Mouse (Mus musculus): ENCODE data around the gene Tnrc6b. TPM values are rescaled to one million over a fixed set of nuclear protein-coding genes. Genes with fewer than 3 reads are reported as not detected.

Tnrc6b gene
- polyA plus RNA-seq, 1 experiment: 9.4 TPM

- Histone ChIP-seq H3K4me3 (ENCODE audit: insufficient read depth, poor library complexity, severe bottlenecking) (no peak overlapping the region), H3ac (ENCODE audit: control insufficient read depth, insufficient read length, low read depth) (no peak overlapping the region), H3K27me3 (ENCODE audit: control insufficient read depth, insufficient read depth, insufficient read length) (no peaks in the 10 kb centered on the region), H3K36me3 (ENCODE audit: control insufficient read depth, insufficient read depth) (no peaks in the 10 kb centered on the region), H3K79me2 (ENCODE audit: control insufficient read depth, insufficient read depth) (no peaks in the 10 kb centered on the region), H3K79me3 (ENCODE audit: low read depth) (no peaks in the 10 kb centered on the region)
- no peak for TF ChIP-seq MYOD1 (IDR thresholded peaks at IDR 0.05; ENCODE audit: control insufficient read depth, insufficient read length, low read depth)
- TF ChIP-seq MAX (IDR thresholded peaks at IDR 0.05): no peak
- TF ChIP-seq FOSL1 (IDR thresholded peaks at IDR 0.05; ENCODE audit: insufficient read depth, low read length, poor library complexity, severe bottlenecking): no peak
- no peak for TF ChIP-seq USF1 (IDR thresholded peaks at IDR 0.05; ENCODE audit: low read depth)
- TF ChIP-seq CTCF (IDR thresholded peaks at IDR 0.05; ENCODE audit: control insufficient read depth, insufficient read depth, insufficient read length): no peak
- no peak for TF ChIP-seq MYOG (IDR thresholded peaks at IDR 0.05; ENCODE audit: control insufficient read depth, extremely low read depth, insufficient read length)
- TF ChIP-seq CEBPB (IDR thresholded peaks at IDR 0.05; ENCODE audit: low read depth): no peak
These were observed 36.4 kb upstream of the Tnrc6b start for GRCm38 (mm10) chr15:80674700-80675099.

- H3K27me3 ChIP-seq (ENCODE audit: control insufficient read depth, insufficient read depth, insufficient read length): no peaks in the 10 kb centered on the region
- no peak overlapping the region for H3ac ChIP-seq (ENCODE audit: control insufficient read depth, insufficient read length, low read depth)
- H3K36me3 ChIP-seq (ENCODE audit: control insufficient read depth, insufficient read depth): no peaks in the 10 kb centered on the region
- no peaks in the 10 kb centered on the region for H3K79me3 ChIP-seq (ENCODE audit: low read depth)
- H3K4me3 ChIP-seq (ENCODE audit: insufficient read depth, poor library complexity, severe bottlenecking): no peak overlapping the region
- no peak for TF ChIP-seq MYOD1 (IDR thresholded peaks at IDR 0.05; ENCODE audit: control insufficient read depth, insufficient read length, low read depth)
- TF ChIP-seq CEBPB (IDR thresholded peaks at IDR 0.05; ENCODE audit: low read depth): no peak
- TF ChIP-seq USF1 (IDR thresholded peaks at IDR 0.05; ENCODE audit: low read depth): no peak
- no peak for TF ChIP-seq FOSL1 (IDR thresholded peaks at IDR 0.05; ENCODE audit: insufficient read depth, low read length, poor library complexity, severe bottlenecking)
- TF ChIP-seq MAX (IDR thresholded peaks at IDR 0.05): no peak
- TF ChIP-seq MYOG (IDR thresholded peaks at IDR 0.05; ENCODE audit: control insufficient read depth, extremely low read depth, insufficient read length): no peak
- no peak for TF ChIP-seq CTCF (IDR thresholded peaks at IDR 0.05; ENCODE audit: control insufficient read depth, insufficient read depth, insufficient read length)
- H3K79me2 ChIP-seq (ENCODE audit: control insufficient read depth, insufficient read depth): no peaks in the 10 kb centered on the region
These were observed 31.4 kb upstream of the Tnrc6b start for GRCm38 (mm10) chr15:80679515-80680215.

DNA sequence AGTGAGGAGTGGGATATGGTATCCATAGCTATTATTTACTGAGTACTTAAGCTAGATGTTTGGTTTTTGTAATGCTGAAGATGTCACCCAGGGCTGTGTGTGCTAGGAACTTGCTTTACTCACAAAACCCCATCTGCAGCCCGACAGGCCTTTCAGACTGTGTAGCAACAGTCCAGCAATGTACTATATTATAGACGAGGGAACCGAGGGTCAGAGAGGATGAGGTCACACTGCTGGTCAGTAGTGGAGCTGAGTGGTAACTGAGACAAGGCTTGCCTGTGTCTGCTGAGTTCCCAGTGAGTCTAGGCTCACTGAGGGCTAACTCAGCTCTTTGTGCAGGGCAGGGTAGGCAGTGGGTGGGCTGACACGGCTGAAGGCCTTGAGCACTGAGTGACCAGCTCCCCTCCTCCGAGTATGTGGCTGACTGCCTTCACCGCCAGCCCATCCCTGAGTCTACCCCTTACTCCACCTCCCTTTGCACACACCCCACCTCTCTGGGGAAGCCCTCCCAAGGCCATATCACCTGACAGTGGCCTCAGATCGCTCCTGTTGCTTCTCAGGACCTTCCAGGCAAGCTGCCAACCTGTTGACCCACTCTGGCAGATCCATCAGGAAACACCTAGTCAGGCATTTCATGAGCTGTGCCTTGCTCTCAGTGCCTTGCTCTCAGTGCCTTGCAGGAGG lies 30.6 kb upstream of the Tnrc6b start:
- Histone ChIP-seq H3ac (ENCODE audit: control insufficient read depth, insufficient read length, low read depth) (no peak overlapping the region), H3K4me3 (ENCODE audit: insufficient read depth, poor library complexity, severe bottlenecking) (no peak overlapping the region), H3K36me3 (ENCODE audit: control insufficient read depth, insufficient read depth) (no peaks in the 10 kb centered on the region), H3K79me3 (ENCODE audit: low read depth) (no peaks in the 10 kb centered on the region), H3K79me2 (ENCODE audit: control insufficient read depth, insufficient read depth) (no peaks in the 10 kb centered on the region), H3K27me3 (ENCODE audit: control insufficient read depth, insufficient read depth, insufficient read length) (peaks cover 7% of the 10 kb centered on the region)
- TF ChIP-seq USF1 (IDR thresholded peaks at IDR 0.05; ENCODE audit: low read depth) (no peak), FOSL1 (IDR thresholded peaks at IDR 0.05; ENCODE audit: insufficient read depth, low read length, poor library complexity, severe bottlenecking) (no peak), MAX (IDR thresholded peaks at IDR 0.05) (no peak), MYOG (IDR thresholded peaks at IDR 0.05; ENCODE audit: control insufficient read depth, extremely low read depth, insufficient read length) (no peak), MYOD1 (IDR thresholded peaks at IDR 0.05; ENCODE audit: control insufficient read depth, insufficient read length, low read depth) (no peak)

DNA sequence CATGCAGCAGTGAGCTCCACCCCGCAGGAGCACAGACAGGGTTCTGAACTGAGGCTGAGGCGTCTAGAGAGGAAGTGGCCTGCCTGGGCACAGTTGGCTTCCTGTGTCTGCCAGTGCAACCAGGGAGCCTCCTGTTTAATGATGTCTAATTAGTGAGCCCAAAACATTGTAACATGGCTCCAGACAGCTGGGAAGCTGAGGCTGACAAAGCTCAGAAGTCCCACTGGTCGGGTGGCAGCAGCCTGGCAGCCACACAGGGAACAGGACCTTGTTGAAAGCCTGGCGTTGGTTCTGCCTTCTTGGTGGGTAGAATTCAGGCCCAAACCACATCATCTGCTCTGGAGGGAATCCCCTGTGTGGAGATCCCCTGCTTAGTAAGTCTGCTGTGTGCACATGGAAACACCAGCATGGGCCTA lies 29.6 kb upstream of the Tnrc6b start:
- TF ChIP-seq MYOG (IDR thresholded peaks at IDR 0.05; ENCODE audit: control insufficient read depth, extremely low read depth, insufficient read length): no peak
- no peak for TF ChIP-seq CTCF (IDR thresholded peaks at IDR 0.05; ENCODE audit: control insufficient read depth, insufficient read depth, insufficient read length)
- no peak for TF ChIP-seq FOSL1 (IDR thresholded peaks at IDR 0.05; ENCODE audit: insufficient read depth, low read length, poor library complexity, severe bottlenecking)
- no peak for TF ChIP-seq CEBPB (IDR thresholded peaks at IDR 0.05; ENCODE audit: low read depth)
- TF ChIP-seq USF1 (IDR thresholded peaks at IDR 0.05; ENCODE audit: low read depth): no peak
- no peak for TF ChIP-seq MYOD1 (IDR thresholded peaks at IDR 0.05; ENCODE audit: control insufficient read depth, insufficient read length, low read depth)
- TF ChIP-seq MAX (IDR thresholded peaks at IDR 0.05): no peak
- Histone ChIP-seq H3K27me3 (ENCODE audit: control insufficient read depth, insufficient read depth, insufficient read length) (peaks cover 15% of the 10 kb centered on the region), H3K79me3 (ENCODE audit: low read depth) (no peaks in the 10 kb centered on the region), H3ac (ENCODE audit: control insufficient read depth, insufficient read length, low read depth) (no peak overlapping the region), H3K36me3 (ENCODE audit: control insufficient read depth, insufficient read depth) (no peaks in the 10 kb centered on the region), H3K79me2 (ENCODE audit: control insufficient read depth, insufficient read depth) (no peaks in the 10 kb centered on the region), H3K4me3 (ENCODE audit: insufficient read depth, poor library complexity, severe bottlenecking) (no peak overlapping the region)

GRCm38 (mm10) chr15:80682343-80682742 lies 28.8 kb upstream of the Tnrc6b start:
- Histone ChIP-seq H3K36me3 (ENCODE audit: control insufficient read depth, insufficient read depth) (no peaks in the 10 kb centered on the region), H3ac (ENCODE audit: control insufficient read depth, insufficient read length, low read depth) (no peak overlapping the region), H3K79me3 (ENCODE audit: low read depth) (no peaks in the 10 kb centered on the region), H3K4me3 (ENCODE audit: insufficient read depth, poor library complexity, severe bottlenecking) (no peak overlapping the region), H3K79me2 (ENCODE audit: control insufficient read depth, insufficient read depth) (no peaks in the 10 kb centered on the region), H3K27me3 (ENCODE audit: control insufficient read depth, insufficient read depth, insufficient read length) (peaks cover 21% of the 10 kb centered on the region)
- TF ChIP-seq MYOD1 (IDR thresholded peaks at IDR 0.05; ENCODE audit: control insufficient read depth, insufficient read length, low read depth): no peak
- TF ChIP-seq FOSL1 (IDR thresholded peaks at IDR 0.05; ENCODE audit: insufficient read depth, low read length, poor library complexity, severe bottlenecking): no peak
- no peak for TF ChIP-seq MYOG (IDR thresholded peaks at IDR 0.05; ENCODE audit: control insufficient read depth, extremely low read depth, insufficient read length)
- no peak for TF ChIP-seq CTCF (IDR thresholded peaks at IDR 0.05; ENCODE audit: control insufficient read depth, insufficient read depth, insufficient read length)
- TF ChIP-seq USF1 (IDR thresholded peaks at IDR 0.05; ENCODE audit: low read depth): no peak
- TF ChIP-seq CEBPB (IDR thresholded peaks at IDR 0.05; ENCODE audit: low read depth): no peak
